Mouse (Mus musculus) C2C12 (cell line): ENCODE measurements at regions not wholly inside any gene's neighbourhood (a gene's known extent, or its start where the extent isn't known, plus 50 kb on each side); places are given as distances from the start of the nearest gene placed in this dataset.

ENCODE experiments used
- CTCF ChIP-seq: IDR thresholded peaks from one replicate; pipeline ENCODE4 v1.5.1; 2011; ENCODE audit not compliant: control insufficient read depth, insufficient read depth, insufficient read length
- MAX ChIP-seq: IDR thresholded peaks from one replicate; pipeline ENCODE4 v1.6.1; 2011; ENCODE audit warnings: mild to moderate bottlenecking, control low read depth
- MYOG ChIP-seq: IDR thresholded peaks from one replicate; pipeline ENCODE4 v1.6.1; 2011; ENCODE audit not compliant: control insufficient read depth, insufficient read length; ENCODE audit errors: extremely low read depth
- USF1 ChIP-seq: IDR thresholded peaks from one replicate; pipeline ENCODE4 v1.6.1; 2011; ENCODE audit warnings: low read depth, mild to moderate bottlenecking, control low read depth, moderate library complexity

DNA sequence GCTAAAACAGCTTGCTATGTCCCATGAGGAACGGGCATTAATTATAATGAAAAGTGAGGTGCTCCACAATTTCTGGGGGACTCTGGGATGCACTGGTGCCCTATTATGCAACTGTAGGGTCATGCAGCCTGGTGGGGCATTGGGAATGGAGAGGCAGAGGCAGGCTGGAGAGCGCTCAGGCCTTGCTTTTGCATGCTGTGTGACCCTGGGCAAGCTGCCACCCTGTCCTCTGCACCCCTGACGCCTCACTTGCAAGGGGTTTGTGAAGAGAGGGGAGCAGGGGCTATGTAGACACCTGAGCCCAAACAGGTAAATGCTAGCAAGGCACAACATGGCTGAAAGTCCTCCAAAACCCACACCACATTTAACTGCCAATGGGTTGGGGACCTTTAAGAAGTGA is 142.8 kb downstream of the Kif26a start:
- TF ChIP-seq USF1, result no peak
- TF ChIP-seq CTCF, result no peak
- no peak for TF ChIP-seq MAX
- TF ChIP-seq MYOG, result no peak
